8 mouse cellular contexts compared by ENCODE assay signal in the genomic region with DNA sequence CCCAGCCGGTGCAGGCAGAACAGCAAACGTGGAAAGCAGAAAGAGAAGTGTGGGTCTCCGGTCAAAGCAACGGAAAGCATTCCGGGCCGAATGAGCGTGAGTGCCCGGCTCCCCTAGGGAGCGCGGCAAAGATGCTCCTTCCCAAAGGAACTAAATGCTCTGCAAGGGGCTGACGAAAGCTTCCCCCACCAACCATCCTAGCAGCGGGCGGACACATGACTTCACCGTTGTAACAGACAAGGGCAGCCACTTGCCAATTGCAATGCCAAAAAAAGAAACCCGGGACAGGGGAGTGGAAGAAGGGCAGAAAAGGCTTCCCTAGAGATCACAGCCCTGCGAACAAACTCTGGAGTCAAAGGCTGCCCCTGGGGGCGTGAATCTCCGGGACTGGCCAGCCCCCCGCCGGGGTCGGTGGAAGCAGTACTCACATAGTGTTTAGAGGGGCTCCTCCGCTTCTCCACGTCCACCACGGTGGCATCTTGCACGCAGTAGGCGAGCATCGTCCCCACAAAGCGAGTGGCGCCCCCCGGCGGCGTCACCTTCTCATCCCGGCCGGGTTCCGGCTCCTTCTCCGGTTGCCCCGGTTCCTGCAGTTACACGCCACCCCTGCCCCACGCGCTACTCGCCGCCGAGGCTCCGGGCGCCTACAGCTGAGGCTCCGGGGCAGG. TPM values are rescaled to one million over a fixed set of nuclear protein-coding genes. Genes with fewer than 3 reads are reported as not detected.
DNase-seq lines count a peak whose midpoint lies in the region; ATAC-seq and TF ChIP-seq lines count a peak whose summit lies in the region.

No protein-coding gene starts in this region.

- no peaks in the 10 kb centered on the region for H3K9me3 ChIP-seq in embryonic facial prominence, embryonic 14.5 days (ENCODE audit: control insufficient read depth, low read length)
- H3K9me3 ChIP-seq in heart, embryonic 10.5 days = no peaks in the 10 kb centered on the region
- H3K9me3 ChIP-seq in kidney, embryonic 14.5 days (ENCODE audit: control insufficient read depth, low read length) = no peaks in the 10 kb centered on the region
- H3K9me3 ChIP-seq in liver, embryonic 12.5 days (replicated peaks) = 0 out of 2 replicates have a peak, but pooled peaks cover 3% of the 10 kb centered on the region
- H3K9me3 ChIP-seq in stomach, postnatal 0 days (ENCODE audit: control insufficient read depth, low read length) = no peaks in the 10 kb centered on the region

- H3K36me3 ChIP-seq in embryonic facial prominence, embryonic 14.5 days (ENCODE audit: control insufficient read depth, insufficient read depth, low read length) = no peaks in the 10 kb centered on the region; the same call in 1 of the 2 replicates
- H3K36me3 ChIP-seq in heart, embryonic 10.5 days = peaks cover 15% of the 10 kb centered on the region
- no peaks in the 10 kb centered on the region; the same call in 1 of the 2 replicates for H3K36me3 ChIP-seq in kidney, embryonic 14.5 days (ENCODE audit: control insufficient read depth, insufficient read depth, low read length)
- peaks cover 6% of the 10 kb centered on the region; the same call in 1 of the 2 replicates for H3K36me3 ChIP-seq in liver, embryonic 12.5 days
- H3K36me3 ChIP-seq in stomach, postnatal 0 days (ENCODE audit: control insufficient read depth, insufficient read depth, low read length) = no peaks in the 10 kb centered on the region

- H3K27me3 ChIP-seq in embryonic facial prominence, embryonic 14.5 days (replicated peaks; ENCODE audit: control insufficient read depth, insufficient read depth, low read length) = no peaks in the 10 kb centered on the region
- no peaks in the 10 kb centered on the region for H3K27me3 ChIP-seq in heart, embryonic 10.5 days (ENCODE audit: insufficient read depth, poor library complexity, severe bottlenecking)
- no peaks in the 10 kb centered on the region for H3K27me3 ChIP-seq in kidney, embryonic 14.5 days (ENCODE audit: control insufficient read depth, insufficient read depth, low read length)
- H3K27me3 ChIP-seq in liver, embryonic 12.5 days (replicated peaks) = peaks cover 38% of the 10 kb centered on the region
- no peaks in the 10 kb centered on the region for H3K27me3 ChIP-seq in stomach, postnatal 0 days (ENCODE audit: control insufficient read depth, insufficient read depth, low read length)

- no peak for TF ChIP-seq EP300 in stomach, postnatal 0 days (optimal IDR thresholded peaks at IDR 0.05)

- H3K27ac ChIP-seq in embryonic facial prominence, embryonic 14.5 days (replicated peaks; ENCODE audit: low read depth, low read length) = peak overlapping the region; percentile 88
- peak overlapping the region; percentile 98 for H3K27ac ChIP-seq in heart, embryonic 10.5 days
- H3K27ac ChIP-seq in kidney, embryonic 14.5 days (ENCODE audit: low read depth, low read length) = peak overlapping the region; percentile 85
- H3K27ac ChIP-seq in liver, embryonic 12.5 days = peak overlapping the region; percentile 79
- peak overlapping the region; percentile 82 for H3K27ac ChIP-seq in stomach, postnatal 0 days (replicated peaks)

- TF ChIP-seq CTCF in stomach, postnatal 0 days (IDR thresholded peaks at IDR 0.05; ENCODE audit: low read depth) = peak; percentile 75

- H3K9ac ChIP-seq in embryonic facial prominence, embryonic 14.5 days (ENCODE audit: low read depth, low read length) = peak overlapping the region; percentile 89
- H3K9ac ChIP-seq in kidney, embryonic 14.5 days (ENCODE audit: low read depth, low read length) = peak overlapping the region; percentile 87
- peak overlapping the region; percentile 86 for H3K9ac ChIP-seq in liver, embryonic 12.5 days
- peak overlapping the region; percentile 75 for H3K9ac ChIP-seq in stomach, postnatal 0 days (ENCODE audit: low read length)

- DNase-seq in B cell, adult 2 months = peak; percentile 95 to 96
- DNase-seq in adrenal gland, postnatal 10 days = peak; percentile 91
- peak; percentile 85 for DNase-seq in embryonic facial prominence, embryonic 14.5 days (ENCODE audit: low spot score)
- DNase-seq in heart, embryonic 10.5 days (ENCODE audit: low spot score) = peak; percentile 91
- peak; percentile 92 for DNase-seq in naive thymus-derived CD4-positive, alpha-beta T cell, adult 2 months (ENCODE audit: low read depth)
- DNase-seq in stomach, postnatal 0 days (ENCODE audit: low spot score) = peak; percentile 83

- WGBS in embryonic facial prominence, embryonic 14.5 days = under 1% methylated on average over 26 of the region's 46 CpGs
- WGBS in heart, embryonic 10.5 days = under 1% methylated on average over 45 of the region's 46 CpGs
- under 1% methylated on average over 45 of the region's 46 CpGs for WGBS in kidney, embryonic 14.5 days
- 1% methylated on average over 46 of the region's 46 CpGs for WGBS in liver, embryonic 12.5 days (ENCODE audit: insufficient replicate concordance)
- WGBS in stomach, postnatal 0 days = under 1% methylated on average over 42 of the region's 46 CpGs

- peak overlapping the region; percentile 81 for H3K4me3 ChIP-seq in embryonic facial prominence, embryonic 14.5 days (ENCODE audit: low read depth, low read length)
- peak overlapping the region; percentile 89 for H3K4me3 ChIP-seq in heart, embryonic 10.5 days
- H3K4me3 ChIP-seq in kidney, embryonic 14.5 days (ENCODE audit: low read length) = peak overlapping the region; percentile 84
- peak overlapping the region; percentile 71 for H3K4me3 ChIP-seq in liver, embryonic 12.5 days
- H3K4me3 ChIP-seq in stomach, postnatal 0 days (ENCODE audit: low read depth, low read length) = peak overlapping the region; percentile 69

- H3K4me1 ChIP-seq in embryonic facial prominence, embryonic 14.5 days (ENCODE audit: control insufficient read depth, insufficient read depth, low read length) = peaks cover 22% of the 10 kb centered on the region
- H3K4me1 ChIP-seq in heart, embryonic 10.5 days = peaks cover 64% of the 10 kb centered on the region
- peaks cover 21% of the 10 kb centered on the region for H3K4me1 ChIP-seq in kidney, embryonic 14.5 days (ENCODE audit: control insufficient read depth, insufficient read depth, low read length)
- peaks cover 62% of the 10 kb centered on the region for H3K4me1 ChIP-seq in liver, embryonic 12.5 days
- peaks cover 5% of the 10 kb centered on the region for H3K4me1 ChIP-seq in stomach, postnatal 0 days (replicated peaks; ENCODE audit: control insufficient read depth, insufficient read depth)

- peak overlapping the region; percentile 77 for H3K4me2 ChIP-seq in embryonic facial prominence, embryonic 14.5 days (ENCODE audit: low read depth, low read length)
- peak overlapping the region; percentile 78 for H3K4me2 ChIP-seq in kidney, embryonic 14.5 days (replicated peaks; ENCODE audit: low read depth, low read length)
- peak overlapping the region; percentile 96 for H3K4me2 ChIP-seq in liver, embryonic 12.5 days
- H3K4me2 ChIP-seq in stomach, postnatal 0 days (replicated peaks; ENCODE audit: low read depth) = peak overlapping the region; percentile 88

- ATAC-seq in embryonic facial prominence, embryonic 14.5 days (ENCODE audit: low read depth) = peak; percentile 76
- peak; percentile 49 for ATAC-seq in kidney, embryonic 14.5 days (ENCODE audit: low FRiP score, low TSS enrichment)
- peak; percentile 70 for ATAC-seq in liver, embryonic 12.5 days
- ATAC-seq in stomach, postnatal 0 days (ENCODE audit: low FRiP score, low TSS enrichment) = peak; percentile 33

RNA-seq across cellular contexts. Expression of a gene that starts 0.4 kb away (rescaled TPM):
- 100 to 1,000 TPM; 138 to 164 TPM for total RNA-seq in adrenal gland, postnatal 10 days (2021)
- polyA plus RNA-seq in embryonic facial prominence, embryonic 14.5 days (2014; fragmentation: Nextera tagmentation; extraction: Ambion mirVana) = 19.5 and 20.3 TPM in 2 replicates
- polyA plus RNA-seq in heart, embryonic 10.5 days (2016; fragmentation: Nextera tagmentation; extraction: Ambion mirVana) = 3.4 and 3.9 TPM in 2 replicates
- 8.7 and 9.6 TPM in 2 replicates for polyA plus RNA-seq in kidney, embryonic 14.5 days (2014; fragmentation: Nextera tagmentation; extraction: Ambion mirVana)
- polyA plus RNA-seq in liver, embryonic 12.5 days (2016; fragmentation: Nextera tagmentation; extraction: Ambion mirVana) = 1.1 and 1.6 TPM in 2 replicates
- polyA plus RNA-seq in stomach, postnatal 0 days (2015; fragmentation: Nextera tagmentation; extraction: Ambion mirVana) = 3.7 and 4.3 TPM in 2 replicates

Comparison
In these comparisons a context has a peak if more than half of its experiments do, and no peak if none do; other contexts are left out.
1. Peak in every context shown above with its lines: DNase-seq, ATAC-seq, H3K4me3 ChIP-seq and H3K27ac ChIP-seq.